Mouse (Mus musculus) kidney, adult 10 weeks (tissue): ENCODE measurements around the gene Gm14744. TPM values are rescaled to one million over a fixed set of nuclear protein-coding genes. Genes with fewer than 3 reads are reported as not detected.

Source experiments
- polyA plus RNA-seq: library from polyadenylated mRNA; stranded (reverse); fragments of 350-450 nt; fragmentation: Illumina TruSeq; extraction: RNeasy Lipid Tissue Mini Kit (QIAGEN cat#74804); gene quantifications from one replicate; pipeline ENCODE4 v1.2.3, GENCODE M21; 2014; ENCODE audit warnings: low read depth, low replicate concordance

Gene Gm14744
- not detected for polyA plus RNA-seq

GRCm38 (mm10) chrX:77864458-77864857 is at the start of gene Gm14744:
Gene Gm14744, plus strand, starts transcription at chrX:77864758.

GRCm38 (mm10) chrX:77853523-77853922 is 11.0 kb upstream of the Gm14744 start, which contains the start of gene Pbsn:
Gene Pbsn, minus strand, starts transcription at chrX:77853623.

Other genes with a start within 250 kb of the Gm14744 start
- 33.7 TPM for gene Prkx, start 68.5 kb upstream of the Gm14744 start, polyA plus RNA-seq
- gene Pbsn, start 11.1 kb upstream of the Gm14744 start, polyA plus RNA-seq, result not detected
- not detected for gene 5430402E10Rik, start 60.3 kb downstream of the Gm14744 start, polyA plus RNA-seq
- not detected for gene Obp1a, start 226.6 kb downstream of the Gm14744 start, polyA plus RNA-seq